Mouse (Mus musculus) lung, embryonic 14.5 days (tissue): ENCODE measurements at regions not wholly inside any gene's neighbourhood (a gene's known extent, or its start where the extent isn't known, plus 50 kb on each side); places are given as distances from the start of the nearest gene placed in this dataset.

ENCODE experiments used
- ATAC-seq: fragments of 200-750 bp; cut with Nextera tagmentation; 2 replicates; pipeline ENCODE4 v1.8.0; 2017; ENCODE audit warnings: mild to moderate bottlenecking, moderate TSS enrichment, moderate library complexity; ENCODE audit not compliant: insufficient read depth
- DNase-seq: peaks from one replicate; pipeline ENCODE4 v3.0.0-alpha.2; 2015
- H3K27ac ChIP-seq: fragments of 300-500 bp; sonication (generic); 2 replicates; pipeline ENCODE4 v1.5.1; 2014; ENCODE audit warnings: low read depth, mild to moderate bottlenecking, moderate library complexity
- H3K27me3 ChIP-seq: fragments of 300-500 bp; sonication (generic); 2 replicates; pipeline ENCODE4 v1.6.1; 2014; ENCODE audit warnings: low read length, control low read depth; ENCODE audit not compliant: insufficient read depth
- H3K36me3 ChIP-seq: fragments of 300-500 bp; sonication (generic); 2 replicates; pipeline ENCODE4 v1.6.1; 2014; ENCODE audit warnings: control low read depth; ENCODE audit not compliant: insufficient read depth
- H3K4me1 ChIP-seq: fragments of 300-500 bp; sonication (generic); 2 replicates; pipeline ENCODE4 v1.6.1; 2014; ENCODE audit warnings: antibody characterized with exemption, control low read depth; ENCODE audit not compliant: insufficient read depth
- H3K4me2 ChIP-seq: fragments of 300-500 bp; sonication (generic); 2 replicates; pipeline ENCODE4 v1.6.1; 2014; ENCODE audit warnings: mild to moderate bottlenecking
- H3K4me3 ChIP-seq: fragments of 300-500 bp; sonication (generic); 2 replicates; pipeline ENCODE4 v1.5.1; 2014; ENCODE audit warnings: low read depth, low read length
- H3K9ac ChIP-seq: fragments of 300-500 bp; sonication (generic); 2 replicates; pipeline ENCODE4 v1.6.1; 2014
- H3K9me3 ChIP-seq: fragments of 300-500 bp; sonication (generic); 2 replicates; pipeline ENCODE4 v1.6.1; 2016; ENCODE audit warnings: low read depth, low read length, control low read depth
- CTCF ChIP-seq: IDR thresholded peaks from 2 replicates; pipeline ENCODE4 v1.5.1; 2016; ENCODE audit warnings: antibody characterized with exemption, low read depth
- WGBS: fragments of 180-500 bp; shearing (Covaris S2); extraction: QIAGEN DNeasy Blood & Tissue Kit; methylation state at CpG from one replicate; pipeline ENCODE4 v1.1.7; 2014; 5-methylcytosine and 5-hydroxymethylcytosine counted together

- H3K36me3 ChIP-seq = no peaks in the 10 kb centered on the region
- ATAC-seq (no peak), DNase-seq (peak; percentile 13)
- H3K9me3 ChIP-seq = no peaks in the 10 kb centered on the region
- TF ChIP-seq CTCF = no peak
- 71% methylated on average over 3 of the region's 3 CpGs for WGBS
- no peak overlapping the region for H3K27ac ChIP-seq
- no peak overlapping the region for H3K4me3 ChIP-seq
- H3K4me2 ChIP-seq = no peak overlapping the region
- no peak overlapping the region for H3K9ac ChIP-seq
- 0 out of 2 replicates have a peak, but pooled peaks cover 5% of the 10 kb centered on the region for H3K4me1 ChIP-seq
- H3K27me3 ChIP-seq = no peaks in the 10 kb centered on the region
Observed at GRCm38 (mm10) chr14:62020996-62021395, 271.4 kb upstream of the Rnaseh2b start.

DNA sequence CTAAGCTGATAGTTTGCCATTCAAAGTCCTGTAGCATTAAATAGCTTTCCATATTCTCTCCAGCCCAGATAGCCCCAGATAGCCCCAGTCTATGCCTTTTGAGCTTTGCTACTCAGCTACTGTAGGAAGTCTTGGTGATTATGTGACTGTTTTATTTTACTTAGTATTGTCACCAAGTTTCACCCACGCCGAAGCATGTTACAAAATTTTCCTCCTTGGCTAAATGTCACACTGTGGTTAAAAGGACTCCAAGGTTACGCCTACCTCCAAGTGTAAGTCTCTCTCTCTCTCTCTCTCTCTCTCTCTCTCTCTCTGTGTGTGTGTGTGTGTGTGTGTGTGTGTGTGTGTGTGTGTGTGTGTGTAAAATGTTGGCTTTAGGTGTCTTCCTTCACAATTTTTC is 270.2 kb upstream of the Rnaseh2b start:
- no peak for ATAC-seq
- Histone ChIP-seq H3K4me3 (no peak overlapping the region), H3K4me2 (no peak overlapping the region), H3K9me3 (no peaks in the 10 kb centered on the region), H3K27me3 (no peaks in the 10 kb centered on the region), H3K36me3 (no peaks in the 10 kb centered on the region), H3K4me1 (0 out of 2 replicates have a peak, but pooled peaks cover 5% of the 10 kb centered on the region), H3K9ac (no peak overlapping the region), H3K27ac (no peak overlapping the region)
- DNase-seq = no peak
- no peak for TF ChIP-seq CTCF
- 89% methylated on average over 3 of the region's 3 CpGs for WGBS

DNA sequence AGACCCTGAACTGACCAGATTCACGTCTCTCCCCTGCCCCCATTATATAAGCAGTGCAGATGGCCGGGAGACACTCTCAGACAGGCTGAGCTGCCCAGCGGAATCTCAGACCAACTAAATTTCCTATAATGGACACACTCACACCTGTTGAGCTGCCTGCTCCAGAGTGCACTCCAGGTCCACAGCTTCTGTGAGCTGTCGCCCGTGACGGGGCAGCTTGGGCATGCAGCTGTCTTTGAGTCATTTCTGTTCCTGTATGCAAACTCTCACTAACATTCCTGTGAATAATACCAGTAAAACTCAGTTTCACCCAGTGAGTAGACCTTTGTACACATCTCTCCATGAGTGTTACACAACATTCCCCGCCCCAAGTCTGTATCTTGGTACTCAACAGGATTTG is 269.4 kb upstream of the Rnaseh2b start:
- Histone ChIP-seq H3K9ac (no peak overlapping the region), H3K36me3 (no peaks in the 10 kb centered on the region), H3K9me3 (no peaks in the 10 kb centered on the region), H3K4me1 (0 out of 2 replicates have a peak, but pooled peaks cover 5% of the 10 kb centered on the region), H3K27ac (no peak overlapping the region), H3K4me2 (no peak overlapping the region), H3K4me3 (no peak overlapping the region), H3K27me3 (no peaks in the 10 kb centered on the region)
- WGBS = 59% methylated on average over 7 of the region's 7 CpGs
- DNase-seq (no peak), ATAC-seq (no peak)
- TF ChIP-seq CTCF = no peak

DNA sequence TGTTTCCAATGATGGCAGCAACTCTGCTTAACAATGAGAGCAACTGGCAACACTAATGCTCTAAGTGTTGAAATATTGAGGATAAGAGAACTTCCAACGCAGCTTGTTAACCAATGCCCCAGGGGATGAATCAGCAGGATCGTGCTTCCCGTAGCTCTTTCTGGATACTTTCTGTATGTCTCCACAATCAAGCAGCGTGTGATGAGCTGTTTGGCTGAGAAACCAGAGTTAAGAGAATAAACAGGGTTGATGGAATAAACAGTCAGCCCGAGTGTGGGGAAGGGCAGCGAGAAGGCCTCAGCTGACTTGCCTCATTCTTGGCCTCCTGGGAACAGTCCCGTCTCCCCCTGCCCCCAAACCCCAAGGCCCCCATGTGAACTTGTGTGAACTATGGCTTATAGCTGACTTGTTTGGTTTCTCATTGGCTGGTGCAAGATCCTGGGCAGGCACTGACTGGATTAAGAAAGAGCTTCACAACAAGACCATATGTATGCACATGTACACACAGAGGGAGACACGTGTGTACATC is 264.6 kb upstream of the Rnaseh2b start:
- no peak overlapping the region for H3K4me3 ChIP-seq
- no peak overlapping the region for H3K9ac ChIP-seq
- H3K9me3 ChIP-seq = no peaks in the 10 kb centered on the region
- H3K4me1 ChIP-seq = no peaks in the 10 kb centered on the region
- DNase-seq (peak; percentile 68), ATAC-seq (peak; percentile 35; the same call in 1 of the 2 replicates)
- H3K4me2 ChIP-seq = no peak overlapping the region
- H3K27ac ChIP-seq = no peak overlapping the region
- 45% methylated on average over 8 of the region's 8 CpGs for WGBS
- no peaks in the 10 kb centered on the region for H3K27me3 ChIP-seq
- no peaks in the 10 kb centered on the region for H3K36me3 ChIP-seq
- TF ChIP-seq CTCF = no peak

- Histone ChIP-seq H3K4me3 (no peak overlapping the region), H3K4me2 (no peak overlapping the region), H3K9me3 (no peaks in the 10 kb centered on the region), H3K4me1 (no peaks in the 10 kb centered on the region), H3K9ac (no peak overlapping the region), H3K27me3 (no peaks in the 10 kb centered on the region), H3K27ac (no peak overlapping the region), H3K36me3 (no peaks in the 10 kb centered on the region)
- 34% methylated on average over 7 of the region's 7 CpGs for WGBS
- ATAC-seq (no peak), DNase-seq (peak; percentile 68)
- no peak for TF ChIP-seq CTCF
Observed at GRCm38 (mm10) chr14:62030059-62030458, 262.3 kb upstream of the Rnaseh2b start.

GRCm38 (mm10) chr14:62033661-62034060 is 258.7 kb upstream of the Rnaseh2b start:
- DNase-seq (no peak), ATAC-seq (no peak)
- Histone ChIP-seq H3K4me2 (no peak overlapping the region), H3K27ac (no peak overlapping the region), H3K36me3 (no peaks in the 10 kb centered on the region), H3K4me3 (no peak overlapping the region), H3K9ac (no peak overlapping the region), H3K27me3 (no peaks in the 10 kb centered on the region), H3K9me3 (no peaks in the 10 kb centered on the region), H3K4me1 (no peaks in the 10 kb centered on the region)
- WGBS = 96% methylated on average over 4 of the region's 4 CpGs
- no peak for TF ChIP-seq CTCF

DNA sequence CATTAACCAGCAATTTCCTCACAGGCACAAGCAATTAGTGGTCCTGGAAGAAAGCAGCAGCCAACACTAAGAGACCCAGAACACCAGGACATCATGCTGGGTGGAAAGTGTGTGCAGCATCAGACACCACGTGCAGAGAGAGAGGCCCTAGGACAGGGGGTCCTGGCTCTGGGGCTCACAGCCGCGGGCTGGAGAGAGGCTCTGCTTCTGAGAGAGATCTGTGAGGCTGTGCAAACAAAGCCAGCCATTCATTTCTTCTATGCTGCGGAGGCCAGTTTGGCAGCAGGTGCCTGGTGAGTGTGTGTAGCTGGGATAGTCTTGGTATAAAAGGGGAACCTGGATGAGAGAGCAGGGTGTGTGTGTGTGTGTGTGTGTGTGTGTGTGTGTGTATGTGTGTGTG is 257.7 kb upstream of the Rnaseh2b start:
- no peak overlapping the region for H3K4me2 ChIP-seq
- TF ChIP-seq CTCF = no peak
- no peak overlapping the region for H3K27ac ChIP-seq
- no peaks in the 10 kb centered on the region for H3K9me3 ChIP-seq
- WGBS = 38% methylated on average over 4 of the region's 4 CpGs
- DNase-seq = peak; percentile 30
- no peaks in the 10 kb centered on the region for H3K36me3 ChIP-seq
- no peak overlapping the region for H3K9ac ChIP-seq
- ATAC-seq = no peak
- H3K4me1 ChIP-seq = no peaks in the 10 kb centered on the region
- no peak overlapping the region for H3K4me3 ChIP-seq
- no peaks in the 10 kb centered on the region for H3K27me3 ChIP-seq

- H3K4me1 ChIP-seq = no peaks in the 10 kb centered on the region
- 77% methylated on average over 3 of the region's 3 CpGs for WGBS
- TF ChIP-seq CTCF = no peak
Observed at GRCm38 (mm10) chr14:62035416-62035815, 257.0 kb upstream of the Rnaseh2b start.

More at GRCm38 (mm10) chr14:62035416-62035815, 257.0 kb upstream of the Rnaseh2b start:
- DNase-seq (no peak), ATAC-seq (no peak)
- H3K27ac ChIP-seq = no peak overlapping the region
- H3K9ac ChIP-seq = no peak overlapping the region
- no peaks in the 10 kb centered on the region for H3K27me3 ChIP-seq
- H3K36me3 ChIP-seq = no peaks in the 10 kb centered on the region
- H3K9me3 ChIP-seq = no peaks in the 10 kb centered on the region
- no peak overlapping the region for H3K4me3 ChIP-seq
- H3K4me2 ChIP-seq = no peak overlapping the region
